Mouse (Mus musculus) heart, adult 2 months (tissue): Measurements from ENCODE around the gene Hgd. TPM values are rescaled to one million over a fixed set of nuclear protein-coding genes. Genes with fewer than 3 reads are reported as not detected.
A peak's percentile ranks its signal among the peaks of the same experiment; 100 is the strongest.

Experiments
- DNase-seq, 2 experiments: peaks; one replicate each; pipeline ENCODE4 v3.0.0; 2021
- H3K27ac ChIP-seq: fragments of 200-600 bp; 2 replicates; pipeline ENCODE4 v1.8.1; 2022
- H3K27me3 ChIP-seq: fragments of 200-500 bp; 2 replicates; pipeline ENCODE4 v1.6.1; 2012; ENCODE audit warnings: mild to moderate bottlenecking, low read length, inconsistent platforms, mixed read lengths; ENCODE audit not compliant: control insufficient read depth, insufficient read depth
- H3K36me3 ChIP-seq: fragments of 200-500 bp; 2 replicates; pipeline ENCODE4 v1.6.1; 2012; ENCODE audit warnings: low read length, inconsistent platforms; ENCODE audit not compliant: control insufficient read depth, insufficient read depth
- H3K4me1 ChIP-seq: fragments of 200-500 bp; 2 replicates; pipeline ENCODE4 v1.6.1; 2011; ENCODE audit warnings: low read length; ENCODE audit not compliant: control insufficient read depth, insufficient read depth
- H3K4me3 ChIP-seq: fragments of 200-600 bp; 2 replicates; pipeline ENCODE4 v1.8.1; 2022
- H3K79me2 ChIP-seq: fragments of 200-500 bp; replicated peaks from 2 replicates; pipeline ENCODE4 v1.6.1; 2012; ENCODE audit warnings: mild to moderate bottlenecking, inconsistent platforms, low read length, moderate library complexity, mixed read lengths; ENCODE audit not compliant: control insufficient read depth, insufficient read depth
- H3K9ac ChIP-seq: fragments of 200-500 bp; 2 replicates; pipeline ENCODE4 v1.6.1; 2012; ENCODE audit warnings: low read depth, mild to moderate bottlenecking, control low read depth, inconsistent platforms, low read length, mixed read lengths
- CTCF ChIP-seq: fragments of 200-600 bp; IDR thresholded peaks from 2 replicates; pipeline ENCODE4 v1.8.1; 2022; ENCODE audit warnings: antibody characterized with exemption, mild to moderate bottlenecking, moderate library complexity
- EP300 ChIP-seq: fragments of 200-500 bp; IDR thresholded peaks from 2 replicates; pipeline ENCODE4 v1.6.1; 2011; ENCODE audit warnings: low read depth, low read length, control low read depth; ENCODE audit not compliant: insufficient read depth
- POLR2A ChIP-seq: fragments of 200-500 bp; IDR thresholded peaks from 2 replicates; pipeline ENCODE4 v1.6.1; 2011; ENCODE audit warnings: mild to moderate bottlenecking, low read depth, low read length, control low read depth; ENCODE audit not compliant: insufficient read depth
- WGBS: fragments of 180-500 bp; shearing (Covaris S2); methylation state at CpG from one replicate; pipeline ENCODE4 v1.1.7; 2018; 5-methylcytosine and 5-hydroxymethylcytosine counted together
- intact Hi-C: fragments of 180-260 bp; cut with DNase I; formaldehyde crosslinking; loops from one replicate; pipeline ENCODE4 v1.15.1; 2025
- polyA plus RNA-seq: library from polyadenylated mRNA; depleted of rRNA; stranded (reverse); fragments of >200 nt; gene quantifications from 2 replicates; pipeline ENCODE4 v1.2.3, GENCODE M21; 2012
- total RNA-seq, 2 experiments: library from RNA; stranded (reverse); gene quantifications; 2 replicates each; pipeline ENCODE4 v1.2.3; 2021

Gene Hgd
- total and polyA plus RNA-seq, 3 experiments = 0.08 TPM; not detected in 2

GRCm38 (mm10) chr16:37539611-37540580, 40.1 kb upstream of the Hgd start, which contains the start of the genes Gtf2e1 and Rabl3:
TSS of gene Gtf2e1 (minus strand) at chr16:37539789.
TSS of gene Rabl3 (plus strand) at chr16:37539885.
- Histone ChIP-seq H3K27me3 (no peaks in the 10 kb centered on the region), H3K4me1 (peaks cover 4% of the 10 kb centered on the region), H3K4me3 (peak within 1 kb of the TSS; percentile 79), H3K9ac (peak within 1 kb of the TSS; percentile 85), H3K79me2 (no peaks in the 10 kb centered on the region), H3K36me3 (peaks cover 5% of the 10 kb centered on the region; the same call in 1 of the 2 replicates), H3K27ac (peak within 1 kb of the TSS; percentile 98)
- intact Hi-C loops = loop anchor here (2.0 to 10.0 kb wide), 2 partner anchors 115 to 275 kb away; partner anchors contain the start of gene Ndufb4
- TF ChIP-seq CTCF (no peak; the same call in 1 of the 2 replicates), POLR2A (peak; percentile 91), EP300 (no peak)
- DNase-seq = peak; percentile 96 to 98
- 1% methylated on average over 41 of the region's 41 CpGs for WGBS

- Histone ChIP-seq H3K27me3 (no peaks in the 10 kb centered on the region), H3K9ac (no peak overlapping the region), H3K27ac (peak overlapping the region; percentile 98), H3K4me1 (peaks cover 4% of the 10 kb centered on the region), H3K36me3 (no peaks in the 10 kb centered on the region), H3K79me2 (no peaks in the 10 kb centered on the region), H3K4me3 (no peak overlapping the region)
- intact Hi-C loops = no loop called here
- TF ChIP-seq CTCF (no peak), EP300 (no peak)
- WGBS = 65% methylated on average over 6 of the region's 6 CpGs
- DNase-seq = no peak
These were observed 39.2 kb upstream of the Hgd start for GRCm38 (mm10) chr16:37540776-37541175.

- TF ChIP-seq EP300 (no peak), CTCF (no peak), POLR2A (no peak)
- no peaks in the 10 kb centered on the region; the same call in 1 of the 2 replicates for H3K4me1 ChIP-seq
- no peaks in the 10 kb centered on the region for H3K79me2 ChIP-seq
- 0 out of 2 replicates have a peak, but pooled peaks cover 1% of the 10 kb centered on the region for H3K36me3 ChIP-seq
- H3K27me3 ChIP-seq = no peaks in the 10 kb centered on the region
- no peak for DNase-seq
- 89% methylated on average over 5 of the region's 5 CpGs for WGBS
- no peak overlapping the region for H3K27ac ChIP-seq
- H3K4me3 ChIP-seq = no peak overlapping the region
- intact Hi-C loops = no loop called here
- H3K9ac ChIP-seq = no peak overlapping the region
These were observed 33.6 kb upstream of the Hgd start for GRCm38 (mm10) chr16:37546312-37546711.

GRCm38 (mm10) chr16:37550266-37550665, 29.7 kb upstream of the Hgd start:
- Histone ChIP-seq H3K27me3 (no peaks in the 10 kb centered on the region), H3K27ac (peak overlapping the region; percentile 58), H3K9ac (no peak overlapping the region), H3K79me2 (no peaks in the 10 kb centered on the region), H3K4me3 (no peak overlapping the region), H3K4me1 (no peaks in the 10 kb centered on the region; the same call in 1 of the 2 replicates), H3K36me3 (0 out of 2 replicates have a peak, but pooled peaks cover 1% of the 10 kb centered on the region)
- 59% methylated on average over 3 of the region's 3 CpGs for WGBS
- no peak for TF ChIP-seq POLR2A
- TF ChIP-seq CTCF = no peak
- no peak for TF ChIP-seq EP300
- intact Hi-C loops = no loop called here
- DNase-seq = no peak

GRCm38 (mm10) chr16:37550981-37551380, 29.0 kb upstream of the Hgd start:
- intact Hi-C loops = no loop called here
- WGBS = 75% methylated on average over 2 of the region's 2 CpGs
- Histone ChIP-seq H3K27ac (peak overlapping the region; percentile 58; the same call in 1 of the 2 replicates), H3K4me3 (no peak overlapping the region), H3K79me2 (no peaks in the 10 kb centered on the region), H3K9ac (no peak overlapping the region), H3K36me3 (0 out of 2 replicates have a peak, but pooled peaks cover 1% of the 10 kb centered on the region), H3K4me1 (no peaks in the 10 kb centered on the region; the same call in 1 of the 2 replicates), H3K27me3 (no peaks in the 10 kb centered on the region)
- no peak for DNase-seq
- TF ChIP-seq CTCF (no peak), EP300 (no peak), POLR2A (no peak)
